Mouse (Mus musculus) right cerebral cortex, postnatal 4 days (tissue): Measurements from ENCODE around the gene Mapkapk3.
A peak's percentile ranks its signal among the peaks of the same experiment; 100 is the strongest.

Experiments used
- DNase-seq: peaks from one replicate; pipeline ENCODE4 v3.0.0-alpha.2; 2022

Mapkapk3 gene

GRCm38 (mm10) chr9:107289211-107290076 is at the start of gene Mapkapk3:
Gene Mapkapk3 (minus strand): TSS chr9:107289877.
- peak; percentile 48 for DNase-seq

- DNase-seq: peak; percentile 77
Measured at GRCm38 (mm10) chr9:107338172-107338883, 48.7 kb upstream of the Mapkapk3 start, which contains the start of gene Hemk1. Gene Hemk1 (minus strand): TSS chr9:107338350.

- no peak for DNase-seq
Measured at GRCm38 (mm10) chr9:107336386-107336785, 46.7 kb upstream of the Mapkapk3 start.

- peak; percentile 58 for DNase-seq
Measured at GRCm38 (mm10) chr9:107335909-107336308, 46.2 kb upstream of the Mapkapk3 start.

GRCm38 (mm10) chr9:107335046-107335445 is 45.4 kb upstream of the Mapkapk3 start:
- DNase-seq: no peak

- DNase-seq: no peak
Measured at GRCm38 (mm10) chr9:107334356-107334755, 44.7 kb upstream of the Mapkapk3 start.

- DNase-seq: no peak
Measured at GRCm38 (mm10) chr9:107333686-107334085, 44.0 kb upstream of the Mapkapk3 start.

GRCm38 (mm10) chr9:107330791-107331190 is 41.1 kb upstream of the Mapkapk3 start:
- no peak for DNase-seq

- DNase-seq: no peak
Measured at GRCm38 (mm10) chr9:107327879-107328620, 38.4 kb upstream of the Mapkapk3 start.

GRCm38 (mm10) chr9:107325904-107326303 is 36.2 kb upstream of the Mapkapk3 start:
- DNase-seq: no peak

GRCm38 (mm10) chr9:107324799-107325561 is 35.3 kb upstream of the Mapkapk3 start:
- no peak for DNase-seq

GRCm38 (mm10) chr9:107323558-107323957 is 33.9 kb upstream of the Mapkapk3 start:
- DNase-seq: no peak

GRCm38 (mm10) chr9:107322461-107323050 is 32.9 kb upstream of the Mapkapk3 start:
- no peak for DNase-seq

- no peak for DNase-seq
Measured at GRCm38 (mm10) chr9:107315791-107316190, 26.1 kb upstream of the Mapkapk3 start.

- DNase-seq: no peak
Measured at GRCm38 (mm10) chr9:107313926-107314325, 24.2 kb upstream of the Mapkapk3 start.

GRCm38 (mm10) chr9:107312811-107313584 is 23.3 kb upstream of the Mapkapk3 start:
- no peak for DNase-seq

GRCm38 (mm10) chr9:107309600-107309999 is 19.9 kb upstream of the Mapkapk3 start:
- DNase-seq: no peak

GRCm38 (mm10) chr9:107309171-107309570 is 19.5 kb upstream of the Mapkapk3 start:
- DNase-seq: no peak

- DNase-seq: no peak
Measured at GRCm38 (mm10) chr9:107308346-107309000, 18.8 kb upstream of the Mapkapk3 start.

- DNase-seq: no peak
Measured at GRCm38 (mm10) chr9:107307886-107308285, 18.2 kb upstream of the Mapkapk3 start.
